ENCODE assay signal across 1 mouse cellular context in the genomic region with DNA sequence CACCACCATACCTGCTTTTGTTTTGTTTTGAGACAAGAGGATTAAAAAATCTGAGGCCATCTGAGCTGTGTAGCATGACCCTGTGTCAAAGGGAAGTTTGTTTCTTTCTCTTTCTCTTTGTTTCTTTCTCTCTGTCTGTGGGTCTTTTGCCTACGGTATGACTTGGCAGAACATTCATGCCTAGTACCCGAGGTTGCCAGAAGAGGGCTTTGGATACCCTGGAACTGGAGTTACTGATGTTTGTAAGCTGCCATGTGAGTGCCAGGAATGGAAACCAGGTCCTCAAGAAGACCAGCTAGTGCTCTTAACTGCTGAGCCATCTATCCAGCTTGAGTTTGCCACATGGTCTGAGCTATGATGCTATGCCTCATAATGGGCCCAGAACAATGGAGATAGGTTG.
A peak's percentile ranks its signal among the peaks of the same experiment; 100 is the strongest.
TF ChIP-seq lines count a peak whose summit lies in the region.

No protein-coding gene starts in this region.

TF ChIP-seq in MEL, 35 proteins besides CTCF, POLR2A, EP300 and RAD21:
- no peak for TF ChIP-seq KAT2A (conservative IDR thresholded peaks at IDR 0.05; ENCODE audit: low read depth, low read length)
- no peak for TF ChIP-seq MYB (IDR thresholded peaks at IDR 0.05; ENCODE audit: low read depth, low read length)
- peak; percentile 15; the same call in 1 of the 2 replicates for TF ChIP-seq SMC3 (IDR thresholded peaks at IDR 0.05; ENCODE audit: low read depth, low read length)
- TF ChIP-seq MXI1 (IDR thresholded peaks at IDR 0.05; ENCODE audit: low read depth, low read length) = no peak
- TF ChIP-seq ETS1 (IDR thresholded peaks at IDR 0.05; ENCODE audit: low read depth, low read length) = no peak
- TF ChIP-seq MAFK (IDR thresholded peaks at IDR 0.05; ENCODE audit: borderline replicate concordance, low read depth, low read length) = no peak
